Mouse (Mus musculus) stomach, postnatal 0 days (tissue): ENCODE results near the gene Vapa. TPM values are rescaled to one million over a fixed set of nuclear protein-coding genes. Genes with fewer than 3 reads are reported as not detected.

ENCODE experiments used
- ATAC-seq: fragments of 200-750 bp; cut with Nextera tagmentation; 2 replicates; pipeline ENCODE4 v1.8.0; 2017; ENCODE audit not compliant: low FRiP score, low TSS enrichment
- DNase-seq: peaks from one replicate; pipeline ENCODE4 v3.0.0-alpha.2; 2016; ENCODE audit warnings: low spot score
- H3K27ac ChIP-seq: fragments of 300-500 bp; sonication (generic); replicated peaks from 2 replicates; pipeline ENCODE4 v1.5.1; 2014; ENCODE audit warnings: mild to moderate bottlenecking, control low read depth
- H3K27me3 ChIP-seq: fragments of 300-500 bp; sonication (generic); 2 replicates; pipeline ENCODE4 v1.6.1; 2014; ENCODE audit warnings: low read length; ENCODE audit not compliant: control insufficient read depth, insufficient read depth
- H3K36me3 ChIP-seq: fragments of 300-500 bp; sonication (generic); 2 replicates; pipeline ENCODE4 v1.6.1; 2014; ENCODE audit warnings: low read length, mixed read lengths; ENCODE audit not compliant: control insufficient read depth, insufficient read depth
- H3K4me1 ChIP-seq: fragments of 300-500 bp; sonication (generic); replicated peaks from 2 replicates; pipeline ENCODE4 v1.6.1; 2014; ENCODE audit warnings: antibody characterized with exemption; ENCODE audit not compliant: control insufficient read depth, insufficient read depth
- H3K4me2 ChIP-seq: fragments of 300-500 bp; sonication (generic); replicated peaks from 2 replicates; pipeline ENCODE4 v1.6.1; 2014; ENCODE audit warnings: low read depth, mild to moderate bottlenecking, control low read depth, moderate library complexity
- H3K4me3 ChIP-seq: fragments of 300-500 bp; sonication (generic); 2 replicates; pipeline ENCODE4 v1.5.1; 2014; ENCODE audit warnings: low read depth, low read length, control low read depth
- H3K9ac ChIP-seq: fragments of 300-500 bp; sonication (generic); 2 replicates; pipeline ENCODE4 v1.6.1; 2014; ENCODE audit warnings: mild to moderate bottlenecking, low read length, control low read depth, mixed read lengths
- H3K9me3 ChIP-seq: fragments of 300-500 bp; sonication (generic); 2 replicates; pipeline ENCODE4 v1.6.1; 2016; ENCODE audit warnings: low read length; ENCODE audit not compliant: control insufficient read depth
- CTCF ChIP-seq: IDR thresholded peaks from 2 replicates; pipeline ENCODE4 v1.5.1; 2016; ENCODE audit warnings: antibody characterized with exemption, low read depth, mild to moderate bottlenecking, moderate library complexity
- EP300 ChIP-seq: optimal IDR thresholded peaks from 2 replicates; pipeline ENCODE3; 2016; ENCODE audit warnings: antibody characterized with exemption
- WGBS: fragments of 180-500 bp; shearing (Covaris S2); extraction: QIAGEN DNeasy Blood & Tissue Kit; methylation state at CpG from one replicate; pipeline ENCODE4 v1.1.7; 2014; 5-methylcytosine and 5-hydroxymethylcytosine counted together
- polyA plus RNA-seq: library from polyadenylated mRNA; unstranded; fragments of >200 nt; fragmentation: Nextera tagmentation; extraction: Ambion mirVana; gene quantifications from 2 replicates; pipeline ENCODE4 v1.2.1, GENCODE M21; 2015

Vapa gene
- polyA plus RNA-seq, 1 experiment from 2014 or later: 203 TPM

DNA sequence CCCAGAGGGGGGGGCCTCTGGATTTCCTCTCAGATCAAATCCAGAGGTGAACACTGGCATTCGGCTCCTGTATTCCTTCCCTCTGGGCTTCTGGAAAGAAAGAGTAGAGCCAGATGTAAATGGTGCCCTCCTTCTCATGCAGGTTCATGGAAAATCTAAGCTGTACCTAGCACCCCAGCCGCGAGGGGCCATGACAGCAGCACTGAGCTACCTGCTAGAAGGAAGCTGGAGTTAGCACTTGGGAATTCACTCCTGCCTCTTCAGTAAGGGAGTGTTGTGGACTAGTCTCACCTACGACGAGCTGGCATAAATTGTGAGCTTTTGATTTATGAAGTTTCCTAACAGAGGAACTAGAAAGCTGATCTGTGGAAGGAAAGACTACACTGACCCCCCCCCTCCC lies 30.2 kb upstream of the Vapa start:
- 52% methylated on average over 5 of the region's 5 CpGs for WGBS
- Histone ChIP-seq H3K27ac (peak overlapping the region; percentile 81), H3K9ac (0 out of 2 replicates have a peak overlapping the region, but pooled peaks have one; percentile 18), H3K9me3 (no peaks in the 10 kb centered on the region), H3K4me2 (peak overlapping the region; percentile 34), H3K27me3 (no peaks in the 10 kb centered on the region), H3K4me1 (no peaks in the 10 kb centered on the region; the same call in 1 of the 2 replicates), H3K4me3 (0 out of 2 replicates have a peak overlapping the region, but pooled peaks have one; percentile 10), H3K36me3 (no peaks in the 10 kb centered on the region)
- TF ChIP-seq EP300: no peak
- ATAC-seq (no peak), DNase-seq (peak; percentile 29)

DNA sequence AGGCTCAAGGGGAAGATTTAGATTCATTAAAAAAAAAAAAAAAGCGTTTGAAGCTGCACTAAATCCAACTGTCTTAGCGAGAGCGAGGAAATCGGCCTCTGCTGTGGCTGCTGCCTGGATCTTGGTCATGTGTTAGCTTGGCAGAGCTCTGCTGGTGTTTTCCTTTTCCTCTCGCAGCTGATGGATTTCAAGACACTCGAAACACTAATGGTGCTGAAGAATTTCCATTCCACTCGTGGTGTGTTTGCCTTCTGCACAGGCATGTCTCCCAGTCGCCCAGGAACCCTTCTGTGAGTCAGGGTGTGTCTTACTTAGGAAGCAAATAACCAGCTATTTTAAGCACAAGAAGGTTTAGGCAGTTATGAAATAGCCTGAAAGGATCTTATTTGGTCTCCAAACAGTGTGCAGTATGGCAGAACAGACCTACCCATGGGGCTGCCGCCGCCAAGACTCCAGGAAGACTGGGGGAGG lies 29.7 kb upstream of the Vapa start:
- H3K9ac ChIP-seq: 0 out of 2 replicates have a peak overlapping the region, but pooled peaks have one; percentile 18
- no peaks in the 10 kb centered on the region; the same call in 1 of the 2 replicates for H3K4me1 ChIP-seq
- ATAC-seq: peak; percentile 74
- peak overlapping the region; percentile 81 for H3K27ac ChIP-seq
- DNase-seq: peak; percentile 57
- H3K4me3 ChIP-seq: 0 out of 2 replicates have a peak overlapping the region, but pooled peaks have one; percentile 10
- no peaks in the 10 kb centered on the region for H3K27me3 ChIP-seq
- WGBS: 16% methylated on average over 10 of the region's 10 CpGs
- H3K9me3 ChIP-seq: no peaks in the 10 kb centered on the region
- peak overlapping the region; percentile 34 for H3K4me2 ChIP-seq
- no peak for TF ChIP-seq CTCF
- no peak for TF ChIP-seq EP300
- H3K36me3 ChIP-seq: no peaks in the 10 kb centered on the region

DNA sequence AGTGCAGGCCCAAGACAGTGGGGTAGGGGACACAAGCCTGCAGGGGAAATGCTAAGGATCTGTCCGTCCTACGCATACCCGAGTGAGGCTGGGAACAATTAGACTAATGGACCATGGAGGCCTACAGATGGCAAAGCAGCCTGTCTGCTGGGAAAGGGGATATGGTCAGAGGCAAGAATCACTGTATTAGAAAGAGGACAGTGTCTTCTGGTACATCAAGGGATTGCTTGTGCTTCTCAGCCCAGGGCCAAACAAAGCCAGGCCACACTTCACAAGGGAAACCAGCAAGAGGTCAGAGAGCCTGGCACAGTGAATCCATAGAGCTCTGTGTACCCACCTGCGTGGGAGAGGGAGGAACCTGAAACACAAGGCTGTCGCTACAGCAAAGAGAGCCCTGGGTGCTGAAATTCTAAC lies 29.2 kb upstream of the Vapa start:
- WGBS: 65% methylated on average over 5 of the region's 5 CpGs
- 0 out of 2 replicates have a peak, but pooled peaks have one; percentile 24 for ATAC-seq
- H3K9ac ChIP-seq: no peak overlapping the region

DNA sequence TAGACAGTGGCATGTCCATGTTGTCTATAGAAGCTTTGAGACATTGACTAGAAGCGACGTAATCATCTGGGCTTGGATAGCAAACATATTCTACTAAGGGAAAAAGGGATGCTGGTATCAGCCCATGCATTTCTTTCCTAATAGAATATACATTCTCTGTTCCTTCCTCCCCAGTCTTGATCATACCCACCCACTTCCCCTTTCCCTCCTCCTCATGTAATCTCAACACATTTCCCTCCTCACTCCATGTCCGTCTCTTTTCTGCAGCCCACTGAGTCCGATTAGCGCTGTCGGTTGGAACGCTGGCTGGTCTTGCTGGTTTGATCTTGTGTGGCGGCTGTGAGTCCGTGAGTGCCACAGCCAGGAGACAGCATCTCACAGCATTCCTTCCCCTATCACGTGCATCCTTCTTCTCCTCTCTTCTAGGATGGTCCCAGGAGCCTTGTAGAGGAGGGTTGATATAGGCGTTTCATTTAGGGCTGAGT lies 28.4 kb upstream of the Vapa start, which contains the start of gene Txndc2:
TSS of gene Txndc2 (minus strand) at position 435 of the 485 bp plus-strand sequence.
- no peak for ATAC-seq
- Histone ChIP-seq H3K36me3 (no peaks in the 10 kb centered on the region), H3K4me1 (no peaks in the 10 kb centered on the region; the same call in 1 of the 2 replicates), H3K4me2 (peak within 1 kb of the TSS; percentile 34), H3K27ac (peak within 1 kb of the TSS; percentile 81), H3K4me3 (no peak within 1 kb of the TSS), H3K9ac (0 out of 2 replicates have a peak within 1 kb of the TSS, but pooled peaks have one; percentile 13), H3K9me3 (no peaks in the 10 kb centered on the region), H3K27me3 (no peaks in the 10 kb centered on the region)
- DNase-seq: no peak
- TF ChIP-seq EP300: no peak
- no peak for TF ChIP-seq CTCF
- WGBS: 93% methylated on average over 11 of the region's 11 CpGs

More for the DNA sequence above, 29.2 kb upstream of the Vapa start:
- no peak overlapping the region for H3K4me2 ChIP-seq
- DNase-seq: peak; percentile 32
- no peaks in the 10 kb centered on the region for H3K27me3 ChIP-seq
- no peaks in the 10 kb centered on the region for H3K36me3 ChIP-seq
- H3K27ac ChIP-seq: peak overlapping the region; percentile 81
- no peak overlapping the region for H3K4me3 ChIP-seq
- H3K4me1 ChIP-seq: no peaks in the 10 kb centered on the region; the same call in 1 of the 2 replicates
- TF ChIP-seq EP300: no peak
- TF ChIP-seq CTCF: no peak
- H3K9me3 ChIP-seq: no peaks in the 10 kb centered on the region

DNA sequence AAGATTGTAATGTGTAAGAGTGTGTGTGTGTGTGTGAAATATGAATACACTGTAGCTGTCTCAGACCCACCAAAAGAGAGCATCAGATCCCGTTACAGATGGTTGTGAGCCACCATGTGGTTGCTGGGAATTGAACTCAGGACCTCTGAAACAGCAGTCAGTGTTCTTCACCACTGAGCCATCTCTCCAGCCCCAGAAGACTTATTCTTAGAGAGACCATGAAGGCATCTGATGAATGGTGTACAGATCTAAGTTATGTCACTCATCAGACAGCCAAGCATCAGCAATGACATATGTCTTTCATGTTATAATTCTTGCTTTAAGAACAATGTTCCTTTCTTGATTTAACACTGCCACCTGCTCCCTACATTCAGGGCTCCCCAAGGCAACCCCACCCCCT lies 25.8 kb upstream of the Vapa start:
- no peaks in the 10 kb centered on the region for H3K27me3 ChIP-seq
- H3K36me3 ChIP-seq: no peaks in the 10 kb centered on the region
- no peaks in the 10 kb centered on the region; the same call in 1 of the 2 replicates for H3K4me1 ChIP-seq
- ATAC-seq: no peak
- DNase-seq: no peak
- H3K9me3 ChIP-seq: no peaks in the 10 kb centered on the region
- TF ChIP-seq CTCF (no peak), EP300 (no peak)
- no peak overlapping the region for H3K4me2 ChIP-seq
- 79% methylated on average over 1 of the region's 1 CpGs for WGBS
- H3K4me3 ChIP-seq: no peak overlapping the region
- no peak overlapping the region for H3K9ac ChIP-seq
- H3K27ac ChIP-seq: no peak overlapping the region

DNA sequence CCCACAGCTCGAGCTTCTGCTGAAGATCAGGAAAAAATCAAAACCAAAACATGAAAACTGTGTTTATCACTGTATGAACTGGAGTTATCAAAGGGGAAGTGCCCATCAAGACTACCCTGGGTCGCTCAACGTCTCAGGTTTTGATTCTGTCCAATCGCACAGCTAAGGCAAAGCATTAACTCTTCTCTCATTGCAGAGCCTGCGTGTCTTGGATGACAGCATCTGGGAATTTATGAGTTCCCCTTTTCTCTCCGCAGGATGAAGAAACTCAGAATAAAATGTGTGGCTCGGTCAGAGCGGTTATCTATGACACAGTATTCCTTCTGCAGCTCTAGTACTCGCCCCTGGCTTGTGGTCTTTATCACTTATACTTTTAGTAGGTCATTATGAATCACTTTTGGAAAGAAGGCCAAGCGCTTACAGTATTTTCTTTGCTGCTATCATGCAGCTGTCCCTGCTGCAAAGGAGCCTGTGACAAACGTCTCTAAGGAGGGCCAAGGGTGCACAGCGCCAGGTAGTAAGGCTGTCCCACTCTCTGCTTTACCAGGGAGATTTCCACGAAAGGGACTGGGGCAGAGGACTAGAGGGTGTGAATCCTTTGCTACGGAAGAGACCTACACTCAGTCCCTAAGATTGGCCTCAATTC lies 22.5 kb upstream of the Vapa start:
- WGBS: 64% methylated on average over 14 of the region's 14 CpGs
- no peaks in the 10 kb centered on the region for H3K4me1 ChIP-seq
- TF ChIP-seq CTCF: no peak
- no peak for TF ChIP-seq EP300
- H3K9me3 ChIP-seq: no peaks in the 10 kb centered on the region
- no peak overlapping the region for H3K27ac ChIP-seq
- H3K27me3 ChIP-seq: no peaks in the 10 kb centered on the region
- H3K36me3 ChIP-seq: no peaks in the 10 kb centered on the region
- no peak overlapping the region for H3K9ac ChIP-seq
- ATAC-seq: no peak
- H3K4me3 ChIP-seq: no peak overlapping the region
- DNase-seq: no peak
- no peak overlapping the region for H3K4me2 ChIP-seq
